Comparison of ENCODE assay signal across 8 mouse cellular contexts in the genomic region with DNA sequence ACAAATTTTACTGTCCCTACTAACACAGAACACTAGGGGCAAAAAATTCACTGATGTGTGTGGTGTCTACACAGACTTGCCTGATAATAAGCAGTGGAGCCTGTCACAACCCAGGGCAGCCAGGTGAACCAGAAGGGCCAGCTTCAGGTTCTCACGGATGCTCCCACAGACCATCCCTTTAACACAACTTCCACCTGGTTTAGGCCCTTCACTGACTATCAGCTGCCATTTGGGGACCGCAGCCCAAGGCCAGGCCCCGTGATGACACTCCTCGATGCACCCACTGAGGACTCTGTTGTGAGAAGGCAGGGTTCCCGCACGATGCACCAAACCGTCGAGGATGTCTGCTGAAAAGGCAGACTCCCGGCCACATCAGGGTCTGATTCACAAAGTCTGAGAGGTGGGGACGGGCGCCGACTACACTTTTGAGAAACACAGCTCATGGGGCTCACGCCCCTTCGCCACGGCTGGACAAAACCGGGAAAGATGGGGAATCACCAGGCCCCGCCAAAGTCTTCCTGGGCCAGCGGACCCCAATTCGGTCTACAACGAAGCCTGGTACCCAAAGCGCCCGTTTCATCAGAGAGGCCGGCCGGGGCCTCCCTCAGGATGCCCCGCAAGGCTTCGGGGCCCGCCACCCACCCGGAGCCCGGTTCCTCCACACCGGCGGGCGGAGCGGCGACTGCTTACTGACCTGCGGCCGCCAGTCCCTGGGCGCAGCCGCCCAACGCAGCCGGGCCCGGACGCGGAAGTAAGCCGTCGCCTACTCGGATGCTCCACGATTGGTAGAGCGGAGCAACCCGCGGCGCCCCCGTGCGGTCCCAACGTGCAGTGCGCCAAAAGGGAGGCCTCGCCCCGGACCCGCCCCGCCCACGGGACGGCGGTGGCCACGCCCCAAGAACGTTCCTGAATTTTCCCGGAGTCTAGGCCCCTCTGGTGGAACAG. TPM values are rescaled to one million over a fixed set of nuclear protein-coding genes. Genes with fewer than 3 reads are reported as not detected.
A peak's percentile ranks its signal among the peaks of the same experiment; 100 is the strongest.
DNase-seq lines count a peak whose midpoint lies in the region; ATAC-seq and TF ChIP-seq lines count a peak whose summit lies in the region.

No protein-coding gene starts in this region.

- no peaks in the 10 kb centered on the region for H3K27me3 ChIP-seq in embryonic facial prominence, embryonic 13.5 days
- H3K27me3 ChIP-seq in heart, adult 2 months (ENCODE audit: control insufficient read depth, insufficient read depth, low read length): no peaks in the 10 kb centered on the region
- no peaks in the 10 kb centered on the region for H3K27me3 ChIP-seq in limb, embryonic 13.5 days
- no peaks in the 10 kb centered on the region for H3K27me3 ChIP-seq in midbrain, embryonic 16.5 days (ENCODE audit: control insufficient read depth, insufficient read depth, low read depth, low read length)

- WGBS in embryonic facial prominence, embryonic 13.5 days: under 1% methylated on average over 65 of the region's 65 CpGs
- WGBS in heart, adult 2 months: 1% methylated on average over 65 of the region's 65 CpGs
- under 1% methylated on average over 65 of the region's 65 CpGs for WGBS in limb, embryonic 13.5 days
- WGBS in midbrain, embryonic 16.5 days: under 1% methylated on average over 65 of the region's 65 CpGs

- no peaks in the 10 kb centered on the region for H3K79me2 ChIP-seq in heart, adult 2 months (replicated peaks; ENCODE audit: control insufficient read depth, insufficient read depth, low read length)

- TF ChIP-seq POLR2A in heart, adult 2 months (IDR thresholded peaks at IDR 0.05; ENCODE audit: insufficient read depth, low read depth, low read length): peak; percentile 73

- intact Hi-C loops in heart, adult 2 months (cut with DNase I): loop anchor here (1.0 to 10.0 kb wide), 4 partner anchors 25 to 541 kb away; partner anchors contain the start of genes Sgo2a and Spats2l

- peaks cover 7% of the 10 kb centered on the region for H3K4me1 ChIP-seq in embryonic facial prominence, embryonic 13.5 days
- H3K4me1 ChIP-seq in heart, adult 2 months (ENCODE audit: control insufficient read depth, insufficient read depth, low read length): no peaks in the 10 kb centered on the region
- peaks cover 12% of the 10 kb centered on the region; the same call in 1 of the 2 replicates for H3K4me1 ChIP-seq in limb, embryonic 13.5 days
- H3K4me1 ChIP-seq in midbrain, embryonic 16.5 days (ENCODE audit: control insufficient read depth, insufficient read depth, low read length): peaks cover 7% of the 10 kb centered on the region

- peak; percentile 97 for DNase-seq in 3134 (ENCODE audit: extremely low read depth, insufficient read length, low spot score)
- DNase-seq in adrenal gland, postnatal 36 days: peak; percentile 97 to 98
- peak; percentile 96 to 98 for DNase-seq in heart, adult 2 months
- peak; percentile 94 to 97 for DNase-seq in kidney, adult 8-10 months
- peak; percentile 92 to 96 for DNase-seq in spleen, postnatal 10 days (ENCODE audit: low spot score in 2 of 2)

- no peaks in the 10 kb centered on the region for H3K9me3 ChIP-seq in embryonic facial prominence, embryonic 13.5 days
- no peaks in the 10 kb centered on the region for H3K9me3 ChIP-seq in limb, embryonic 13.5 days
- H3K9me3 ChIP-seq in midbrain, embryonic 16.5 days (replicated peaks; ENCODE audit: control insufficient read depth, low read length, poor library complexity, severe bottlenecking): no peaks in the 10 kb centered on the region

- peak; percentile 96 for ATAC-seq in embryonic facial prominence, embryonic 13.5 days (ENCODE audit: insufficient number of reproducible peaks, insufficient read depth, low FRiP score, low TSS enrichment, low read depth)
- ATAC-seq in limb, embryonic 13.5 days (ENCODE audit: low FRiP score, low read depth): peak; percentile 95
- ATAC-seq in midbrain, embryonic 16.5 days: peak; percentile 98

- peak overlapping the region; percentile 83 for H3K4me3 ChIP-seq in embryonic facial prominence, embryonic 13.5 days
- H3K4me3 ChIP-seq in heart, adult 2 months: peak overlapping the region; percentile 93
- H3K4me3 ChIP-seq in limb, embryonic 13.5 days: peak overlapping the region; percentile 81
- H3K4me3 ChIP-seq in midbrain, embryonic 16.5 days (ENCODE audit: low read depth, low read length): peak overlapping the region; percentile 77

- TF ChIP-seq CTCF in heart, adult 2 months (IDR thresholded peaks at IDR 0.05): peak; percentile 95

- peak overlapping the region; percentile 92 for H3K9ac ChIP-seq in embryonic facial prominence, embryonic 13.5 days
- H3K9ac ChIP-seq in heart, adult 2 months (ENCODE audit: low read depth, low read length): peak overlapping the region; percentile 90
- H3K9ac ChIP-seq in limb, embryonic 13.5 days: peak overlapping the region; percentile 92
- peak overlapping the region; percentile 87 for H3K9ac ChIP-seq in midbrain, embryonic 16.5 days (ENCODE audit: low read depth, low read length)

- TF ChIP-seq EP300 in heart, adult 2 months (IDR thresholded peaks at IDR 0.05; ENCODE audit: insufficient read depth, low read depth, low read length): peak; percentile 57; the same call in 1 of the 2 replicates

- H3K27ac ChIP-seq in embryonic facial prominence, embryonic 13.5 days: peak overlapping the region; percentile 82
- H3K27ac ChIP-seq in heart, adult 2 months: peak overlapping the region; percentile 96
- H3K27ac ChIP-seq in limb, embryonic 13.5 days: peak overlapping the region; percentile 61
- H3K27ac ChIP-seq in midbrain, embryonic 16.5 days (ENCODE audit: low read length): peak overlapping the region; percentile 84

- peak overlapping the region; percentile 88 for H3K4me2 ChIP-seq in embryonic facial prominence, embryonic 13.5 days
- H3K4me2 ChIP-seq in limb, embryonic 13.5 days (replicated peaks): peak overlapping the region; percentile 79
- H3K4me2 ChIP-seq in midbrain, embryonic 16.5 days (ENCODE audit: low read length): peak overlapping the region; percentile 73

- peaks cover 15% of the 10 kb centered on the region for H3K36me3 ChIP-seq in embryonic facial prominence, embryonic 13.5 days
- H3K36me3 ChIP-seq in heart, adult 2 months (ENCODE audit: control insufficient read depth, insufficient read depth, low read length): no peaks in the 10 kb centered on the region
- H3K36me3 ChIP-seq in limb, embryonic 13.5 days: peaks cover 19% of the 10 kb centered on the region
- peaks cover 4% of the 10 kb centered on the region; the same call in 1 of the 2 replicates for H3K36me3 ChIP-seq in midbrain, embryonic 16.5 days (ENCODE audit: control insufficient read depth, insufficient read depth, low read length)

RNA-seq across cellular contexts. Expression of gene Sgo2a, which starts 26.2 kb away (rescaled TPM):
- total RNA-seq in adrenal gland, postnatal 36 days (2021): 1 to 10 TPM; 1.3 to 1.5 TPM
- 20.3 and 21.9 TPM in 2 replicates for polyA plus RNA-seq in embryonic facial prominence, embryonic 13.5 days (2015; fragmentation: Nextera tagmentation; extraction: Ambion mirVana)
- total RNA-seq in heart, adult 2 months (2021): 1 to 10 TPM; 3.5 to 4.2 TPM
- polyA plus RNA-seq in heart, adult 2 months (2012; rRNA removed): 1.1 and 1.9 TPM in 2 replicates
- polyA plus RNA-seq in limb, embryonic 13.5 days (2015; fragmentation: Nextera tagmentation; extraction: Ambion mirVana): 19.7 and 20.2 TPM in 2 replicates
- 2.0 and 3.2 TPM in 2 replicates for polyA plus RNA-seq in midbrain, embryonic 16.5 days (2015; fragmentation: Nextera tagmentation; extraction: Ambion mirVana)

RNA-seq across cellular contexts. Expression of gene Kctd18, which starts 49.2 kb away (rescaled TPM):
- 10 to 100 TPM in 1 of 2 experiments, 1 to 10 TPM in 1; 9.4 to 12.5 TPM for total RNA-seq in adrenal gland, postnatal 36 days (2021)
- 24.9 and 25.6 TPM in 2 replicates for polyA plus RNA-seq in embryonic facial prominence, embryonic 13.5 days (2015; fragmentation: Nextera tagmentation; extraction: Ambion mirVana)
- total RNA-seq in heart, adult 2 months (2021): 1 to 10 TPM; 5.8 to 6.6 TPM
- 4.2 and 8.6 TPM in 2 replicates for polyA plus RNA-seq in heart, adult 2 months (2012; rRNA removed)
- 23.5 and 24.2 TPM in 2 replicates for polyA plus RNA-seq in limb, embryonic 13.5 days (2015; fragmentation: Nextera tagmentation; extraction: Ambion mirVana)
- polyA plus RNA-seq in midbrain, embryonic 16.5 days (2015; fragmentation: Nextera tagmentation; extraction: Ambion mirVana): 31.3 and 34.5 TPM in 2 replicates

Comparison
In these comparisons a context has a peak if more than half of its experiments do, and no peak if none do; other contexts are left out.
1. Peak in every context shown above with its lines: DNase-seq, ATAC-seq, H3K4me3 ChIP-seq and H3K27ac ChIP-seq.